ENCODE assay signal across 24 mouse cellular contexts in genomic region chr11:89476047-89476446, GRCm38 (mm10).
"Had no signal": no experiment of that assay in that cellular context is flagged by ENCODE, and none has a peak within 500 bp of the region (broad histone marks: within the 10 kb centered on the region; RNA-seq: fewer than 3 reads in every experiment).

No protein-coding gene starts in this region.

- H3K27me3 ChIP-seq: heart, embryonic 13.5 days; heart, embryonic 15.5 days; hindbrain, embryonic 12.5 days; intestine, embryonic 15.5 days; limb, embryonic 12.5 days had no signal

- H3K4me1 ChIP-seq: heart, embryonic 13.5 days; heart, embryonic 15.5 days; hindbrain, embryonic 10.5 days; hindbrain, embryonic 12.5 days; intestine, embryonic 15.5 days had no signal

- H3K27ac ChIP-seq: gastrocnemius, adult 2 months; heart, adult 2 months; heart, embryonic 13.5 days; heart, embryonic 15.5 days; hindbrain, embryonic 10.5 days; hindbrain, embryonic 12.5 days; hindbrain, embryonic 14.5 days; intestine, embryonic 15.5 days; layer of hippocampus, adult 2 months; left cerebral cortex, adult 2 months; limb, embryonic 10.5 days; limb, embryonic 12.5 days had no signal

- H3K9ac ChIP-seq: heart, embryonic 13.5 days; heart, embryonic 15.5 days; hindbrain, embryonic 12.5 days; hindbrain, embryonic 14.5 days; intestine, embryonic 15.5 days; limb, embryonic 12.5 days had no signal

- H3K9me3 ChIP-seq: heart, embryonic 13.5 days; heart, embryonic 15.5 days; hindbrain, embryonic 10.5 days; hindbrain, embryonic 12.5 days; intestine, embryonic 15.5 days; limb, embryonic 10.5 days; limb, embryonic 12.5 days had no signal

- H3K4me3 ChIP-seq: gastrocnemius, adult 2 months; heart, adult 2 months; heart, embryonic 13.5 days; heart, embryonic 15.5 days; hindbrain, embryonic 10.5 days; hindbrain, embryonic 12.5 days; intestine, embryonic 15.5 days; layer of hippocampus, adult 2 months; left cerebral cortex, adult 2 months; limb, embryonic 10.5 days; limb, embryonic 12.5 days had no signal

- ATAC-seq: forebrain, embryonic 16.5 days; hindbrain, embryonic 16.5 days; inflammation-experienced regulatory T-cells, adult 6 months; intestine, embryonic 15.5 days had no signal

- H3K36me3 ChIP-seq: heart, embryonic 13.5 days; heart, embryonic 15.5 days; hindbrain, embryonic 10.5 days; hindbrain, embryonic 12.5 days; intestine, embryonic 15.5 days; limb, embryonic 10.5 days; limb, embryonic 12.5 days had no signal

- H3K4me2 ChIP-seq: heart, embryonic 11.5 days; heart, embryonic 13.5 days; heart, embryonic 15.5 days; hindbrain, embryonic 12.5 days; hindbrain, embryonic 14.5 days; intestine, embryonic 15.5 days; limb, embryonic 12.5 days had no signal

- DNase-seq: gastrocnemius, adult 2 months; gastrocnemius, postnatal 10 days; gastrocnemius, postnatal 25 days; heart, adult 2 months; heart, postnatal 4 days; kidney, adult 18-20 months; kidney, adult 8-10 months; kidney, postnatal 25 days; kidney, postnatal 4 days; liver had no signal
